Mouse (Mus musculus) thymus, adult 2 months (tissue): ENCODE data around the gene Slc39a13. TPM values are rescaled to one million over a fixed set of nuclear protein-coding genes. Genes with fewer than 3 reads are reported as not detected.
A peak's percentile ranks its signal among the peaks of the same experiment; 100 is the strongest.
"Not testable (repeated sequence)": the region's sequence is repeated elsewhere in the genome, so short reads cannot be mapped to it uniquely, and the experiment has no call there.

Source experiments
- DNase-seq: peaks from one replicate; pipeline ENCODE4 v3.0.0; 2021
- H3K27ac ChIP-seq: fragments of 200-500 bp; 2 replicates; pipeline ENCODE4 v1.5.1; 2012; ENCODE audit warnings: low read length, control low read depth; ENCODE audit not compliant: control insufficient read depth, insufficient read depth
- H3K27me3 ChIP-seq: fragments of 200-500 bp; 2 replicates; pipeline ENCODE4 v1.6.1; 2012; ENCODE audit warnings: mild to moderate bottlenecking, low read length, moderate library complexity, mixed read lengths; ENCODE audit not compliant: control insufficient read depth, insufficient read depth
- H3K36me3 ChIP-seq: fragments of 200-500 bp; 2 replicates; pipeline ENCODE4 v1.6.1; 2012; ENCODE audit warnings: mild to moderate bottlenecking, low read length, moderate library complexity; ENCODE audit not compliant: control insufficient read depth, insufficient read depth
- H3K4me1 ChIP-seq: fragments of 200-500 bp; replicated peaks from 2 replicates; pipeline ENCODE4 v1.6.1; 2012; ENCODE audit warnings: low read length; ENCODE audit not compliant: control insufficient read depth, insufficient read depth
- H3K4me3 ChIP-seq: fragments of 200-500 bp; 2 replicates; pipeline ENCODE4 v1.5.1; 2012; ENCODE audit warnings: mild to moderate bottlenecking, low read length, control low read depth, moderate library complexity; ENCODE audit not compliant: control insufficient read depth, insufficient read depth
- CTCF ChIP-seq: fragments of 200-500 bp; IDR thresholded peaks from 2 replicates; pipeline ENCODE4 v1.5.1; 2012; ENCODE audit warnings: mild to moderate bottlenecking, control low read depth, low read length, moderate library complexity, borderline replicate concordance; ENCODE audit not compliant: control insufficient read depth, poor library complexity, insufficient read depth; ENCODE audit errors: extremely low read depth
- POLR2A ChIP-seq: fragments of 200-500 bp; IDR thresholded peaks from 2 replicates; pipeline ENCODE4 v1.6.1; 2012; ENCODE audit warnings: mild to moderate bottlenecking, low read length, control low read depth, moderate library complexity; ENCODE audit not compliant: control insufficient read depth, poor library complexity, insufficient read depth; ENCODE audit errors: extremely low read depth
- WGBS: fragments of 180-500 bp; shearing (Covaris S2); methylation state at CpG from one replicate; pipeline ENCODE4 v1.1.7; 2018; 5-methylcytosine and 5-hydroxymethylcytosine counted together
- polyA plus RNA-seq: library from polyadenylated mRNA; depleted of rRNA; stranded (reverse); fragments of >200 nt; gene quantifications from 2 replicates; pipeline ENCODE4 v1.2.3, GENCODE M21; 2012

Slc39a13 gene
- polyA plus RNA-seq, 1 experiment, result 59.0 TPM

DNA sequence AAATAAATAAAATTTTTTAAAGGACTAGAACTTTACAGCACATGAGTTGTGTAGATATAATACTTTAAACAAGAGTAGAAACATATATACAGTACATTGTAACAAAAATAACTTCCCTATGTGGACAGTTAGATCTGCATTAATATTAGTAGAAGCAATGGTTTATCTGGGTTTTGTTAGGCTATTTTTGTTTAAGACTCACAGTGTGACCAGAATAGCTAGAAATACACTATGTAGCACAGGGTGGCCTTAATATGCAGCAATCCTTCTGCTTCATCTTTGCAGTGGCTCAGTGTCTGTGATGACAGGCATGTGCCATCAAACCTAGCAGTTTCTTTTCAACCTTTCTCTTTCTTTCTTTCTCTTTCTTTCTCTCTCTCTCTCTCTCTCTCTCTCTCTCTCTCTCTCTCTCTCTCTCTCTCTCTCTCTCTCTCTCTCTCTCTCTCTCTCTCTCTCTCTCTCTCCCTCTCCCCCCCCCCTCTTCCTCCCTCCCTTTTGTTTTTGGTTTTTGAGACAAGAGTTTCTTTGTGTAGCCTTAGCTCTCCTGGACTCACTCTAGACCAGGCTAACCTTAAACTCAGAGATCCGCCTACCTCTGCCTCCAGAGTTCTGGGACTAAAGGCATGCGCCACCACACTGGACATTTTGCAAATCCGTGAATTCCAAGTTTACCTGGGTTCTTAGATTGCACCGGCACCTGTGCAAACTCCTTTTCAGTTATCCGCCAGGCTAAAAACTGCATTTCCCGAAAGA is 16.9 kb downstream of the Slc39a13 start:
- Histone ChIP-seq H3K36me3 (peaks cover 25% of the 10 kb centered on the region), H3K4me1 (peaks cover 6% of the 10 kb centered on the region)
- TF ChIP-seq CTCF, result no peak
- no peak for TF ChIP-seq POLR2A

DNA sequence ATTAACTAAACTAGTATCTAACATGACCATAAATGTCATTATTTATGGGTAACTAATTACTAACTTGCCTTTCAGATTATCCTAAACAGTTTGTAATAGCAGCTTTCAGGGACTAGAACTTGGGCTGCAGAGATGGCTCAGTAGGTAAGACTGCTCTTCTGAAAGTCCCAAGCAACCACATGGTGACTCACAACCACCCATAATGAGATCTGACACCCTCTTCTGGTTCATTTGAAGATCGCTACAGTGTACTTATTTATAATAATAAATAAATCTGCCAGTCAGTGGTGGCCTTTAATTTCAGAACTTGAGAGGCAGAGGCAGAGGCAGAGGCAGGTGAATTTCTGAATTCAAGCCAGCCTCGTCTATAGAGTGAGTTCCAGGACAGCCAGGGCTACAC is 17.5 kb downstream of the Slc39a13 start:
- TF ChIP-seq CTCF (no peak), POLR2A (no peak)
- Histone ChIP-seq H3K4me3 (no peak overlapping the region), H3K36me3 (peaks cover 21% of the 10 kb centered on the region), H3K27ac (no peak overlapping the region), H3K4me1 (peaks cover 6% of the 10 kb centered on the region), H3K27me3 (no peaks in the 10 kb centered on the region)
- DNase-seq, result no peak
- WGBS, result 43% methylated on average over 2 of the region's 2 CpGs

More for the DNA sequence above, 16.9 kb downstream of the Slc39a13 start:
- WGBS, result 0% methylated on average over 6 of the region's 6 CpGs
- H3K4me3 ChIP-seq, result peak overlapping the region; percentile 60
- DNase-seq, result no peak
- peak overlapping the region; percentile 54; the same call in 1 of the 2 replicates for H3K27ac ChIP-seq
- H3K27me3 ChIP-seq, result no peaks in the 10 kb centered on the region

GRCm38 (mm10) chr2:91051917-91052316 is 18.3 kb downstream of the Slc39a13 start:
- TF ChIP-seq CTCF (no peak), POLR2A (no peak)
- Histone ChIP-seq H3K4me1 (peaks cover 6% of the 10 kb centered on the region), H3K27ac (no peak overlapping the region), H3K36me3 (peaks cover 13% of the 10 kb centered on the region), H3K27me3 (no peaks in the 10 kb centered on the region), H3K4me3 (no peak overlapping the region)
- DNase-seq, result no peak
- 52% methylated on average over 3 of the region's 3 CpGs for WGBS

DNA sequence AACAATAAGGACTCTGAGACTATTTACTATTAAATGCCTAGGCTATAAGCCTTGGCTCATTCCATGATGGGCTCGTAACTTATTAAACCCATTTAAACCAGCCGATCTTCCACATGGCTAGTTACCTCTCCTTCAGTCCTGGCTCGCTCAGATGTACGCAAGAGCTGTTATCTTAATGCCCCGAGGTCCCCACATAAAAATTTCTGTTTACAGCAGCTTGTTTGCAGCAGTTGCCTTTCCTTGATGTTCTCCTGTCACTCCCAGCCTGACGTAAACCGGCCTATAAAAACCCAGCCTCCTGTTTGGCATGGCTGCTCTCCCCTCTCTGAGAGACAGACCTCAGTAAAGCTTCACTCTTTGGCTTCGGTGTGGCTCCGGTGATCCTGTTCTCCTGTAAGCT is 22.9 kb downstream of the Slc39a13 start:
- Histone ChIP-seq H3K4me3 (no peak overlapping the region), H3K36me3 (no peaks in the 10 kb centered on the region), H3K4me1 (peaks cover 14% of the 10 kb centered on the region), H3K27me3 (no peaks in the 10 kb centered on the region), H3K27ac (no peak overlapping the region)
- no peak for DNase-seq
- TF ChIP-seq CTCF (no peak), POLR2A (no peak)
- WGBS, result 92% methylated on average over 9 of the region's 9 CpGs

DNA sequence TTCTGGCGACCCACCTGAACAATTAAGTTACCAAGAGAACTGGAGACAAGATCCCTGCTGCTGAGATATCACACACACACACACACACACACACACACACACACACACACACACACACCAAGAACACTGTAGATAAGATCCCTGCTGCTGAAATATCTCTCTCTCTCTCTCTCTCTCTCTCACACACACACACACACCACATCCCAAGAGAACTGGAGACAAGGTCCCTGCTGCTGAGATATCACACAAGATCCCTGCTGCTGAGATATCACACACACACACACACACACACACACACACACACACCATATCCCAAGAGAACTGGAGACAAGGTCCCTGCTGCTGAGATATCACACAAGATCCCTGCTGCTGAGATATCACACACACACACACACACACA is 24.4 kb downstream of the Slc39a13 start:
- not testable (repeated sequence) for H3K27ac ChIP-seq, H3K36me3 ChIP-seq, DNase-seq, H3K27me3 ChIP-seq, H3K4me3 ChIP-seq
- peaks cover 24% of the 10 kb centered on the region for H3K4me1 ChIP-seq
- 89% methylated on average over 1 of the region's 1 CpGs for WGBS

GRCm38 (mm10) chr2:91044727-91045126 is 25.5 kb downstream of the Slc39a13 start:
- TF ChIP-seq CTCF, result no peak
- TF ChIP-seq POLR2A, result no peak
- 84% methylated on average over 13 of the region's 13 CpGs for WGBS
- Histone ChIP-seq H3K4me1 (peaks cover 24% of the 10 kb centered on the region), H3K36me3 (no peaks in the 10 kb centered on the region), H3K27ac (no peak overlapping the region), H3K27me3 (no peaks in the 10 kb centered on the region), H3K4me3 (no peak overlapping the region)
- DNase-seq, result no peak

GRCm38 (mm10) chr2:91042651-91043398 is 27.4 kb downstream of the Slc39a13 start:
- H3K4me1 ChIP-seq, result peaks cover 24% of the 10 kb centered on the region
- TF ChIP-seq POLR2A, result no peak
- no peak for TF ChIP-seq CTCF
- 6% methylated on average over 21 of the region's 21 CpGs for WGBS
- no peaks in the 10 kb centered on the region for H3K36me3 ChIP-seq
- peak overlapping the region; percentile 40 for H3K4me3 ChIP-seq
- H3K27ac ChIP-seq, result 0 out of 2 replicates have a peak overlapping the region, but pooled peaks have one; percentile 0
- DNase-seq, result peak; percentile 42
- no peaks in the 10 kb centered on the region for H3K27me3 ChIP-seq
